Mouse (Mus musculus) NIH3T3 (cell line): Measurements from ENCODE around the gene Metap1d.

Experiments
- DNase-seq: peaks from one replicate; pipeline ENCODE4 v3.0.0-alpha.2; 2012; ENCODE audit warnings: low read depth

The Metap1d gene

DNA sequence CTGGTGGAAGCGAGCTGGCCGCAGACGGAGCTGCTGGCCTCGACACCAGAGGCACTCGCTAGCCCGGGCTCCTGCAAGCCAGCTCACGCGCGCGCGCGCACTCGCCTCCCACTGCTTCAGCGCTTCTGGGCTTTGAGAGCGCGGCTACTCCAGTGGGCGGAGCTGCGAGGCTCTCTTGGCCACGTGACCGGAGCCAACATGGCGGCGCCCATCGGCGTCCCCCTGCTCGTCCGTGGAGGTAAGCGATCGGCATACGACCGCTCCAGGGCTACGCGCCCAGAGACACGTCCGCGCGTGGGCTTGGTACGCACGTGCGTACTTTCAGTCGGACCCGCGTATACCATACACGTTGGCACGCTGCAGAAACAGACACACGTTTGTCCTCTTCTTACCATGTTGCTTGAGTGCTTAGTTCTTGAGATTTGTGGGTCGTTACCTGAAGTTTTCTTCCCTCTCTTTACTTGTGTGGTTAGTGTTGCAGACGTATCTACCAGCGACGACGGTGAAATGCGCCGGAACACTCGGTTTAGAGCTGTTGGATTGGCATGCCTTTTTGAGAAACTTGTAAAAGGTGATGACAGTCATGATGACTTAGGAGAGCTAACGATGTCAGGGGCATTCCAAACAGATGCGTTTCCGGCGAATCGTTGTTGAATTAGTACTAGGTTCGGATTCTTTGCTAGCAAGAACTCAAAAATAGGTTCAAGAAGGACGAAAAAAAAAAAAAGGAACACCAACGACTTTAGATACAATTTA, at the start of gene Metap1d:
Metap1d (plus strand) TSS at position 116 of the 756 bp plus-strand sequence.
- DNase-seq: peak; percentile 99

DNA sequence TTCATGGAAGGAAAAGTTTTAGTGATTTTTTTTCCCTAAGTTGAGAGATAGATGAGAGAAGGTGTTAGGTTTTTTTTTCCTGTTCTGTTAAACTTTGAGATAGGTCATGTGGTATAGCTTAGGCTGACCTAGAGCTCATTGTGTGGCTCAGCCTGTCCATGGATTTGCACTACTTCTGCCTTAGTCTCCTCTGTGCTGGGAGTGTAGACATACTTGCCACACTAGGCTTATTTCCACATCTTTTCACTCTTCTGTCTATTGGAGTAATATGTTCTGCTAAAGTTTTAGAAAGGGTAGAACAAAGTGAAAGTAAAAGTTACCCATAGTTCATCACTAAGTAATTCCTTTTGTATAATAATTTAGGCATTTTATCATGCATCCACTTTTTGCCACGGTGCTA, 47.5 kb upstream of the Metap1d start:
- DNase-seq: peak; percentile 25

DNA sequence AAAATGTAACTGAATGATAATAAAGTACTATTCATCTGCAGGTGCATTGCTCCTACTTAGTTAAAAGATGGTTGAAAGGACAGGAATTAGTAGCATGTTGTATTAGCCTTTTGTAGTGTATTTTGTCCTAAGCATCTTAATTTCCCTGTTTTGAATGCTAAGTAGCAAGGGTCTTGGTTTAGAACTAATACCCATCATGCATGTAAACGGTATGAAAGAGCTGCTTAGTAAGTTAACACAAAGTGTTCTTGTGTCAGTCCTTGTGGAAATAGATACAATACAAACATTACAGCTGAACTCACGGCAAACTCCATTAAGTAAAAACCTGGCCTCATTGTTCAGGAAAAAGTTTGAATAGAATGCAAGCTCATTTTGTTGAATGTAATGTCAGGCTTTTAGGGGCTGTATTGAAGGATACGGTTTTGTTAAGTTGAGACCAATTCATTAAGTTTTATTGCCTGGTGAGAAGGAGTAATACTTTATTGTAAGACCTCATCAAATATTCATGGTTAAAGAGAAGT, 34.3 kb upstream of the Metap1d start:
- no peak for DNase-seq

DNA sequence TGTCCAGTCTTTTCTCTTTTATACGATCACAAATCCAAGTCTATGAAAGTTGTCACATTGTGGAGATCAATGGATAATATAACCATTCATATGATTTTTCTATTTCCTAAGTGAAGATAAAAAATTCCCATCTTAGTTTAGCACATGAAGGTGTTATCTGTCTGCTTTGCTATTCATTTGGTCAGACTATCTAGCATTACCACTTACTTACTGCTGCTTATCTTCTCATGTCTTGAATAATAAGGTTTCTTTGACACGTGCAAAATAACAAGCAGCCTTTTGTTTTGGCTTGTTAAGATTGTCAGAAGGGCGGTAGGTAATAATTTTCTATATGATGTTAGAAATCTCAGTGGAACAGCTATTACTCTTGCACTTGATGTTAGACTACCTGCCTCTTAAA, 33.7 kb upstream of the Metap1d start:
- DNase-seq: no peak

DNA sequence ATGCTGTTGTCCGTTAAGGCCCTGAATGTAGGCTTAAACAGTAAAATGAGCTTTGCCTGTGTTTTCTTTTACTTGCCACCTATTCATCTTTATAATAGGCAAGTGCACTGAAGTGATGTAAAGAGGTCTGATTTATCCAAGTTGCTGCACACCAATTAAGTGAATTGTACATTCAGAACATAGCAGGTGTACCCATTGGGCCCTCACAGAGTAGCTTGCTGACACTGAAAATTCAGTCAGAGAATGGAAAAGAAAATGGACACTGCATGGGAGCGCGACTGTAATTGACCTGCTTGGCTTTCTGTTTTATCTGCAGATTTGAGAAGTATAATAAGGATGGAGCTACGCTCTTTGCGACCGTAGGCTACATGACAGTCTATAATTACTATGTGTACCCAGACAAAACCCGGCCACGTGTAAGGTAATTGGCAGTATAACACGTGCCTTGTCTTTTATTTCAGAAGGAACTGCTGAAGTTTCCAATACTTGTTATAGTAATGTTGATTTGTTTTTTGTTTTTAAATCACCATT, 32.1 kb upstream of the Metap1d start:
- DNase-seq: no peak

DNA sequence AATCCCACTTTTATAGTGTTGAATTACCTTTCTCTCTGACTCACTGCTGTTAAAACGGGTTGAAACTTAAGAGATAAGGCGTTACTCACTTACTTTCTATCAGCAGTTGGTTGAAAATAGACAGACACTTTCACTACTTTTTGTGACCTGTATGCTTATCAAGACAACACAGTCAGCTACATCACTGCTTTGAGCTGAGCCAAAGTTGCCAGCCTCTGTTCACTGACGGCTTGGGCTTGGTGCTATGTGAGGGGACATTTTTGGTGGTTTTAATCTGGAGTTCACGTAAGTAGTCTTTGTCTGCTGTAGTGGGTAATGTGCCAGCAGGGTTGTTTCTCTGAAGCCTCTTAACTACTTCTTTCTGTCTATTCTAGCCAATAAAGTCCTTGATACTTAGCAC, 28.5 kb upstream of the Metap1d start:
- no peak for DNase-seq

DNA sequence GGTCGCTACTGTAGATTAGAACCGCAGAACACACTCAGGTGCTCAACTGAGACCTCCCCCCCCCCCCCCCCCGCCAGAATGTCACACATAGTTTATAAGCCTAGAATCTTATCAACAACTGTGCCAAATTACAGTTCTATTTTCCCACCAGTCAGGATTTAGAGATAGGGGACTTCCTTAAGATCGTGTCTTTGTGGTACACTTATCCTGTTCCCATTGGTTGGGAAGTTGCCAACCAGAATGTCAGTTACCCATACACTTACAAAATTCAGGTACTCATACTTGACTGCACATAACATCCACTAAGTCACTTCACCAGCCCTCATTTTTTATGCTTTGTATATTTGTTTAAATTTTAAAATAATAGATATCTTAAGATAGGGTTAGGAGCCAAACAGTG, 17.6 kb upstream of the Metap1d start:
- DNase-seq: no peak

DNA sequence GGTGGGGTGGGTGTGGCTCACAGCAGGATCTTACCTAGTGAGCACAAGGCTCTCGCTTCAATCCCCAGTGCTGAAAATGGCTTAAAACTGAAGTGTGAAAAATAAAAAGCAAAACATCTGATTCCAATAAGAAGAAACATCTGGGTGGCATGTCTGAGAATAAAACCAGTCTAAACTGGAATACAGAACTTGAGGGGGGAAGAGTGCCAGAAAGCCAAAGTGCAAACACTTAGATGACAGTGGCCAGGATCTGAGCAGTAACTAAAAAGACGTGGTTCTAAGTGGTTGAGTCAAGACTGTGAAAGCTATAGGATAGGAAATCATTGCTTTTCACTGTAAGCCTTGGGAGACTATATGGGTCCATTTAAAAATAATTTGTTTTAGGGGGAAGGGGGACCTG, 9.7 kb upstream of the Metap1d start:
- DNase-seq: peak; percentile 30

DNA sequence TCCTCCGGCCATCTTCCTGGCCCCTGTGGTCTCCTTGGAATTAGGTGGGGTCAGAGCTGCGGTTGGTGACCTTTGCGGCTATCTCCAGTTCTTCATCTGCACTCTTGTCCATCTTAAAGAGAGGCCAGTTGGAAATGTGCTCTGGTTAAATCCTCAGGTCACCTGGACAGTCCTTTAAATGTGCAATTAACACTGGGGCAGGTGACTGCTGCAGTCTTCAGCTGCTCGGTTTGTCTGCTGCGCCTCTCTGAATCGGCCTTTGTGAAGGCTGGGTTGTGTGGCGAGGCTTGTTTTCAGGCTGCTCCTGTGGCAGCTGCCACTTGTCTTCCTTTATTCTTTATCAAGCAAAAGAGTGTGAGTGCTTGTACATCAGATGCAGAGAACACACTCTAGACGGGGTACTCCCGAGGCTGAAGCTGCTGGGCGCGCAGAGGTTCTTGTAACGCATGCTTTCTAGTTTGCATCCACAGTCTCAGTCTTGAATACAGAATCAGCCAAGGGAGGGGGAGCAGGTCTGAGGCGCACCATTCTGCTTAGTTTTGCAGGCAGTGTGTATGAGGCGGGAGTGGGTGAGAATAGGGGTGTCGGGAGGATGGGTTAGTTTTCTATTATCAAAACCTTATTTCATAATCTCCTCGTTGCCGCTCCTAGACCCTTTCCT, 7.4 kb upstream of the Metap1d start:
- no peak for DNase-seq

DNA sequence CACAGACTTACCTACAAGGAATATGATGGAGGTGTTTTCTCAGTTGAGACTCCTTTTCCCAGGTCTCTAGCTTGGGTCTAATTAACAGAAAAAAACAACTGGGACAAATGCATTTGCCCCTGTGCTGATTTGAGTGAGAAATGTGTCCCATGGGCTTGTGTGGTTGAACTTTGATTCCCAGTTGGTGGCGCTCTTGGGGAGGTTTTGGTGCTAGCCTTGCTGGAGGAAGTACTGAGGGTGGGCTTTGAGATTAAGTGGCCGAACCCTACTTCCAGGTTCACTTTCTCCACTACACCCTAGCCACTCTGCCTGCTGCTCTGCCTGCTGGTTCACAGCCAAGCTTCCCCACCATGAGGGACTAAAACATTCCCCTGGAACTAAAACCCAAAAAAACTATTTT, 3.5 kb upstream of the Metap1d start:
- DNase-seq: peak; percentile 41

DNA sequence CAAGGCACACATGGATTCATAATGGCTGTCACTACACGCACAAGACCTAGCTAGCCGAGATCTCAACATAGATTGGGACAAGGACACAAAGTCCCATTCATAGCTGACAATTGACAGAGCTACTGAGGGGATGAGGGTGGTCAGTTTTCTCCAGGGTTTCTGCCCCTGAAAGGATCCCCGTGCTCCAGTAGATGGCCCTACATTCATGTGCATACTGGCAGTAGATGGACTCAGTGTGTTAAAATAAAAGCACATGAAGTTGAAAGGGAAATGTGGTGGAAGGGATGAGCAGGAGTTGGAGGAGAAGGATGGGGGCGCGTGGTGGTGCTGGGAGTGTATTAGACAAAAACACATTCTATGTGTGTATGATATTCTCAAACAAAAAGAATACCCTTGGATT, 1.3 kb upstream of the Metap1d start:
- peak; percentile 48 for DNase-seq

DNA sequence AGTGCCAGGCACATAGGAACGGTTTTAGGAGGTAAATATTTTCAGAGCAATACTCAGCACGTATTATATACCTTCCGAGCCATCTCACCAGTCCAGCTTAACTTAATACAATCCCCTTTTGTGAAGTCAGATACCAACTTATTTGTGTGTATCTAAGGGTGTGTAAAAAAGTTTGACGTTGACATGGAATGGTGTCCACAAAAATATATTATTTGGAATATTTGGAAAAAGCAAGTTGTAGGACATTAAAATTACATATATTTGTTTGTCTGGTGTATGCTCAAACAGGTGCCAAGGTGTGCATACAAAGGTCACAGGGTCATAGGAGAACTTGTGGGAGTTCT, 813 bp downstream of the Metap1d start:
- DNase-seq: no peak

DNA sequence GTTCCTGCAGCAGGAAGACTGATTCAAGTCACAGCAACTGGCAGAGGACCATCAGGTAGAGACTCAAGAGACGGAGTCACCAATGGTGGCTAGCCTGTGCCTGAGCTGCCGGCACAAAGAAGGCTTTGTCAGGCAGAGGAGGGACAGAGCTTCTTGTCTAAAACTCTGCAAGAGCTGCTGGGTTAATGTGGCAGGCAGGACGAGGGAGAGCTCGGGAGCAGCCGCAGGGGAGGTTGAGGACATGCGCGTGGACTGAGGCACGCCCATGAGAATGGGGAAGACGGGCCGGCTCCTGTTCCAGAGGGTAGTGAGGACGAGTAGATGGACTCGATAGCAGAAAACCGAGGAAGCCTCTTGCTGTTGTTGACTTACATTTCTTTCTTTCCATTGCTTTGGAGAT, 5.5 kb downstream of the Metap1d start:
- no peak for DNase-seq

DNA sequence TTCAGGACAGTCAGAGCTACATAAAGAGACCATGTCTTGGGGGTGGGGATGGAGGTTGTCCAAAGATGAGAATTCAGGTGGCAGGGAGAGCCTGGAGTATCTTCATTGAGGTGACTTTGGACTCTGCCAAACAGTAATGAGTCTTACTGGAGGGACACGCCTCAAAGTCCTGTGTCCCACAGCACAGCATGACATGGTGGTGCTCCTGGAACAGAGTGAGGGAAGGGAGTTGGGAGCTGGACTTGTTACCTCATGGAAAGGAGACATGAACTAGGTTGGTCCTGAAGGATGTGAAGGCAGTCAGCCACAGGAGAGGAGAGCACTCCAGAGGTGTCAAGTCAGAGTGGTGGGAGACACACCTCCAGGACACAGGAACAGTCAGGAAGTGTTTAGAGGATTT, 6.6 kb downstream of the Metap1d start:
- DNase-seq: no peak

DNA sequence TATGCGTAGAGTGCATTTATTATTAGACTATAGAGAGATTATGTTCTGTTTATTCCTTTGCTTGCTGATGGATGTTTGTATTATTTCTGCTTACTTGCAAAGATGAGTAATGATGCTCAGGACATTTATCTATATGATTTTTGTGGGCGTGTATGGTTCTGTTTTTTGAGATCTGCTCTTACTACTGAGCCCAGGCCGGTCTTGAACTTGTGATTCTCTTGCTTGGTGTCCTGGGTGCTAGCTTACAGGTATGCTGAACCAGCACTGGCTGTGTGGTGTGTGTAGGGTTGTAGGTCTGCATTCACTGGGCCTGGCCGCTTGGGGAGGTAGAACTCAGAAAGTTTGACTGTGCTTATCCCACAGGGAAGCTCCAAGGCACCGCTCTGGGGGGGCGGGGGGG, 8.1 kb downstream of the Metap1d start:
- no peak for DNase-seq

DNA sequence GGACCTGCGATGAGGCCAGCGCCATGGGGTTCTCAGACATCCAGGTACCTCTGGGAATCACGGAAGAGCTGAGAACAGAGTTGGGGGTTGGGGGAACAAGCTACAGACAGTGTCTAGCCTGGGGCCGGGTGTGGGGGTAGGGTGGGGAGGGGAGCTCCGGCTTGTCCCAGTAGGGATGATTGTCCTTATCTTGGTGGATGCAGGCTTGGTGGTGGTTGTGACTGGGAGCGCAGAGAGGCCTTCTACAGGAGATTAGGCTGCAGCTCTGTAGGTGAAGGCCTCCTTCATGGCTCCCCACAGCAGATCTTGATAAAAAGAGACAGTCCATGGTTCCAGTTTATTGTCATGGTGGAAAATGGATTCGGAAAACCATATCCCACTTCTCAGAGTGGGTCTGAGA, 8.5 kb downstream of the Metap1d start:
- no peak for DNase-seq

DNA sequence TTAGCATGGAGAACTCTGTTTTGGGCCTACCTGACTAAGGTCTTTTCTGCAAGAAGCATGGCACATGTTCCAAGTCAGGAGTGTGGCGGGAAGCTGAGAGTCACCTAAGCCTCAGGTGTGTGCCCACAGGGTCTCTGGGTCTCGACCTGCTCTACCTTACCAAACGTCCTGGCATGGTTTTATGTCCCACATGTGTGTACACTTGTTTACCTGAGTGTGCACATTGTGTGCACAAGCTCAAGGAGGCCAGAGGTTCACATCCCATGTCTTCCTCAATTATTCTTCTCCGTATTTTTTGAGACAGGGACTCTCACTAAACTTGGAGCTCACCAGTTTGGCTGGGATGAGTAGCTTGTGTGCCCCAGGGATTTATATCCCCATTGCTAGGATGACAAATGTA, 9.0 kb downstream of the Metap1d start:
- no peak for DNase-seq

DNA sequence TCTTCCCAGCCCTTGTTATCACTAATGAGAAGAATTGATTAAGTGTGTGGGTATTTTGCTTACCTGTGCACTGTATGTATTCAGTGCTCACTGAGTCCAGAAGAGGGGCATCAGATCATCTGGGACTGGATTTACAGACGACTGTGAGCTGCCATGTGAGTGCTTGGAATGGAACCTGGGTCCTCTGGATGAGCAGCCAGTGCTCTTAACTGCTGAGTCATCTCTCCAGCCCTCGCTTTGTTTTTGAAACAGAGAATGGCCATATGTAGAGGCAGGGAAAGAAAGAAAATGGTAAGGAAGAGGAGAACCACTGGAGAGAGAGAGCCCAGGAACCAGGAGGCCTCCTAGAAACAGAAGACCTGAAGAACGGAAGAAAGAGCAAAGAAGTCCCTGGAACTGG, 9.5 kb downstream of the Metap1d start:
- DNase-seq: no peak

DNA sequence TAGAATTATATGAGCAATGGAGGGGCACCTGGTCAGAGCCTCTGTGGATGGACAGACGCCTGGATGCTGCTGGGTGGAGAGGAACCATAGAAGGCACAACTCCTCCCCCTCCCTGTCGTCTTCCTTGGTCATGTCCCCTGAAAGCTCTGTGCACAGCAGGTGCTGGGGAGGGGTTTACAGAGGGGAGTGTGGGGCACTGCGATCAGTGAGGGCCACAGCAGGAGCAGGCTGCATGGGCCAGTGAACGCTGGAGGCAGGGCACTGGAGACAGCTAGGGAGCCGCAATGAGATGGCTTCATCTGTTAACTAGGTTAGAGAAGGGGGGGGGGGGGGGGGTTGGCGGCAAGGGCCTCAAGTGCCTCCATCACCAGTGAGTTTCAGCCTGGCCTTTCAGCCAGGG, 13.0 kb downstream of the Metap1d start:
- DNase-seq: no peak

DNA sequence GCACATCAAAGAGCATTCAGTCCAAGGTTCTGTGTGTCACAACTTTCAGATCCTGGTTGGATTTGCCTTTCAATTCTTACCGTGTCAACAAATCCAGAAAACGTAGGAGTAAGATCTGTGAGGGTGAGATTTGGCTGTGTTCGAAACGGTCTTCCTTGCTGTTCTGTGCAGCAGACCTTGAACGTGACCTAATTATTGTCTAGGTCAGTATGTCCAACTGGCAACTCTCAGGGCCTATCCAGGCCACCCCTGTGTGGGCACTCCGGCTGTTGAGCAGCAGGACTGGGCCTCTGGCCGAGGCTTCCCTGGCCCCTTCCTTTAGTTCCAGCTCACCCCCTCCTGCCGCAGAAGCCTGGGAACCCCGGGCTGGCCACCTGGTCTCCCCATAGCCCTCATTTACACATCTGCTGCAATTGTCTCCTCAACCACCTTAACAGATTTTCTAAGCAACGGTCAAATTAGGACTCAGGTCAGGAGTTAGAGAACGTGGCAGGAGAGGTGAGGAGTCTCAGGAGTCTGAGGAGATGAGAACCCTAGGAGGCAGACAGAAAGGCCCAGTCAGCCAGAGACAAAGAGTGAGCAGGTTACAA, 13.9 kb downstream of the Metap1d start:
- DNase-seq: no peak

DNA sequence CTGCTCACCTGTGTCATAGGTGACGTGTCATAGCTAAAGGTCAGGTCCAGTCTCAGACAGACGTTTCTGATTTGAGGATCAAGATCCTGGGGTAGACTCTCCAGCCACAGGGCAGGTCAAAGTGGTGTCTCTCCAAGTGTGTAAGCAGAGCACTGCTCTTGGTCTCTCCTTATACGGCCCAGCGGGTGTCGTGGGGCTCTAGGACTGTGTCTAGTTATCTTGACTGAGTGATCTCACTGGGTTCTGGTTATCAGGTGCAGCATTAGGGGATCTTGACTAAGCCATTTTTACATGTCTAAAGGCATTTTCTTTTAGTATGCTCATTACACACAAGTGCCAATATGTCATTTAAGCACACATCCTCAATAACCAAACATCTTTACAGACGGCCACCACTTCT, 18.0 kb downstream of the Metap1d start:
- no peak for DNase-seq

DNA sequence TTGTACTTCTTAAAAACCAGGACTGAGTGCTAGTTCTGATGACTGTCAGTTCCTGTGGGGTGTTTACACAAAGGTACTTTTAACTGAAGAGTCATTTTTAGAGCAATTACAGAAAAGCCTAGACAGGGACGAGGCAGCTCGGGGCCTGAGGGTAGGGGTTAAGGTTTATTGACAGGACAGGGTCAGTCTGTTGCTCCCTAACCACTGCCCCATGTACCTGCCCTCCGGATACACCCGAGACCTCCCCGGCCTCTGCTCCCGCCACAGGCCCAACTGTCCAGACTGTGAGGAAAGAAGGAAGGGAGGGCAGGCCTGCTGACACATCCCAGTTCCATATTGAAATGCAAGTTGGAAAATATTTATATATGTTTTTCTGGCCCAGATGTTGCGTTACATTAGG, 20.8 kb downstream of the Metap1d start:
- DNase-seq: no peak

DNA sequence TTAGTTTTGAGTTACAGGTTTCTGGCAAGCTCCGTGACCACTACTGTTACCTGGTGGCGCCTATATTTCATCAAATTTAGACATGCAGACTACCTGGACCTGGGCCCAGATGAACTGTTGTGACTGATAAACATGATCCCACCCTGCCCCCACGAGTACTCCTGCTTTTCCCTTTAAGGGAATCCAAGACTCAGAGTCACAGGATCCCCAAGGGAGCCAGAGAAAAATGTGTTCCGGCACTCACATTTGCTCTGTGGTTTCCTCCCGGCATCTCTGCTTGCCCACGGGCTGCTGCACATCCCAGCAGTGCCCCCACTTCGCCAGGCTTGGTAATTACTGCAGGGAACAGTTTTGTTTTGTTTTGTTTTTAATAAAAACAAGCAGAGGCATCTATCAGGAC, 21.3 kb downstream of the Metap1d start:
- DNase-seq: peak; percentile 83
